Mouse (Mus musculus) T-cell, adult 2 months (primary cell): ENCODE measurements around the gene Tmem135.

Experiments used
- DNase-seq: peaks from one replicate; pipeline ENCODE4 v3.0.0; 2022; ENCODE audit warnings: low spot score

Tmem135 gene

DNA sequence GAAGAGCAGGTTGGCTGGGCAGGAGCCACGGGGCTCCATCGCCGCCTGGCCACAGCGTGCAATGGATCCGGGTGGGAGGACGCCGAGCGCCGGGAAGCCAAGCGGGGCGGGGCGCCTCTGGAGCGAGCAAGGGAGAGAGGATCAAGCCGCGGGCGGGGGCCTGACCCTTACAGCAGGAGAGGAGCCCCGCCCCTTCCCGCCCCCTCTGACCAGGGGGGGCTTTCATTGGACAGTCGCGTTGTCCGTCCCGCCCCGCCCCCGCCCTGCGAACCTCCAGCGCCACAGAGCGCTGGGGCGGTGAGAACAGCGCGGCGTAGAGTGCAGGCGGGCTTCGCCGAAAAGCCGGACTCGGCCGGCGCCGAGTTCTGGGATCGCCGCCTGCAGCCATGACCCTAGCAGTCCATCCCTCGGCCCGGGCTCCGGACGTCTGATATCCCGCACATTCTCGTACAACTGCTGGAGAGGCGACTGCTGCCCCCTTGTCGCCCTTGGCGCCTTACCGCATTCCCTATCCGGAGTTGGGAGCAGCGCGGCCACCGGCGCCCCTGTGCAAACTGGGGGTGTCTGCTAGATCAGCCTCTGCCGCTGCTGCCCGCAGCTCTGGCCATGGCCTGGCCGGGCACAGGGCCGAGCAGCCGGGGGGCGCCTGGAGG lies at the start of gene Tmem135, which contains the start of gene Fzd4:
Gene Tmem135, minus strand, starts transcription at position 142 of the 653 bp plus-strand sequence.
Gene Fzd4, plus strand, starts transcription at position 275 of the 653 bp plus-strand sequence.
- DNase-seq = peak; percentile 30

DNA sequence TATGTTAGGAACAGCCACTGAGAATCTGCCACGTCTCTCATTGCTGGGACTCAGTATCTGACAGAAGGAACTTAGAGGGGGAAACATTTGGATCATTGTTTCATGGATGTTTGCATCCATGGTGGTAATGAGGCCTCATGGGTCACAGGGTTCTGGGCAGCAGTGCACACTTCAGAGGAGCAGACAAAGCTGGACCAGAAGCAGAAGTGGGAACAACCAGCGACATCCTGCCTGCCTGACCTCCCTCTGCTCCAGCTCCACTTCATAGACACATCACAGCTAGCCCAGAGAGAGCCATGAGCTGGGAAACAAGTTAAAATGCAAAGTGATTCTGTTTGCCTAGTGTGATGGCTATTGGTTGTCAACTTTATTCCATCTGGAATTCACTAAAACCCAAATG lies 46.3 kb upstream of the Tmem135 start:
- DNase-seq = no peak

DNA sequence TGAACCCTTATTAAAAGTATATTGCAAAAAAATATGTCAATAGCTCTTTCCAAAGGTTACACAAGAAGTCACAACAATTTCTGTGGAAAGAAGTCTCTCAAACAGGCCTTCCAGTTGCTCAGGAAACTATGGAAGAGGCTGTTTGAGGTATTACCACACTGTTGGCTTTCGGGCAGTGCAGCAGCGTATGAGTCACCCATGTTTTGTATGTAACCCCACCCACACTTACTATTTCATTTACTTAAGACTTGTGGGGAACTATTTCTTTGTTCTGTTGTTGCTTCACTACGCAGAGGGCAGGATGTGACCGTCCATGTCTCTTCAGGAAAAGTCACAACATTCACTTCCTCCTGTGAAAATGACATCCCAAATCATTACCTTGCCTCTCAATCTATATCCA lies 41.1 kb upstream of the Tmem135 start:
- DNase-seq = no peak

DNA sequence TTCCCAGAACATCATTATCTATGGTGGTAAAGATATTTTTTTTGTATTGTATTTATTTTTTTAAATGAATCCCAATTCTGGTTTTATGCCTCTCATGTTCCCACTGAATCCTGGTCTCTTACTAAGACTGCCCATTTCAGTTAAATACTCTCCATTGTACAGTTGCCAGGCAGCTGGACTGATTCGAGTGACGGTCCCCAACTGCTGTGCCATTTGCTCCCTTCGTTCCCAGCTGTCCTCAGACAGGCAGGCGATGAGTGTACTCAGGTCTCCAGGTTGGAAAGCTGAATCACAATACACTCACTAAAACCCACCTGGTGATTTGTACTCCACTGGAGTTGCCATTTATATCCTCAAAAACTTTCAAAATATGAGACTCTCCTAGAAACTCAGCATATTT lies 38.2 kb upstream of the Tmem135 start:
- DNase-seq = no peak

DNA sequence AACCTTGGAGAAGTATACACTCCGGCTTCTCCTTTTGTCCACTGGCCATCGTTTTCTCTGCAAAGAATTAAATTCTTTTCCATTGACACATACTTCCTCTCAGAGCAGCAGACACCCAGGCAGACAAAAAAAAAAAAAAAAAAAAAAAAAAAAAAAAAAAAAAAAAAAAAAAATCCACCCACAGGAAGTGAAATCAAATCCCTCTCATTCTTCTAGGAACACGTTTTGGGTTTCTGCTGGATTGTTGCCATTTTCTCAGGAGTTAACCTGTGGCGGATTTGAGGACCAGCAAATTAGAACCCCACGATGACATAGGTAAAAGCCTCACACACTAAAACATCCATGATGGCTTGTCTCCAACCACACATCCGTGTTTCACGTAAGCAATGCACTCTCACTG lies 37.3 kb upstream of the Tmem135 start:
- DNase-seq = no peak

DNA sequence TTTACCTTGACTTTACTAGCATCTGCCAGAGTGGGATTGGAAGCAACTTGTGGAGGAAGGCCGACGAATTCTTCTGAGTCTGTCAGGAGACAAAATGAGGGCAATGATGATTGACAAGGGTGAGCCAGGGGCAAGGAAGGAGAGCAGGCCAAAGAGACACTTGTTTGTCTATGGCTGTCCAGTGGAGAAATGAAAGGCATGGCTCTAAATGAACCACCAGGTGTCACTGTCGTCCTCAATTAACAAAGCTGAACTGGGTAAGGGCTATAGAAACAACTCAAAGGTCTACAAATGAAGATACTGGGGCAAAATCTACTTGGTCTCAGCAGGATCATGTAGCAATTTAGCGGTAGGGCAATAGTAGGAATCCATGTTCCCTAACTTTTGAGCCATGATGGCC lies 33.6 kb upstream of the Tmem135 start:
- DNase-seq = no peak

DNA sequence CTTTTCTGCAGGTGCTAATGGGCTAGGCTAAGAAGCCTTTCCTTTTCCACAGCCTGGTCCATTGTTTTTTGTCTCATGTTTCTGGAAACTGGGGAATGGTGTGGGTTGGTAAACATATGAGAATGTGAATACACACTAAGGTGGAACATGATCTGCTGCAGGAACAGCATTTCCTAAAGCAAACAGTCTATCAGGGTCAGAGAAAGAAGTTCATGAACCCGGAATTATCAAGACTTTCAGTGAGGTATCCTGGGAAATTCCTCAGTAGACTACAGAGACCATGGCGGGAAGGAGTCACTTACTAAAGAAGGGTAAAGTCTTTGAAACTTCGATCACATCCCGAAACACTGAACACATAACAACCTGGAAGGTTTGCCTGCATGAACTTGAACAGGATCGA lies 32.4 kb upstream of the Tmem135 start:
- DNase-seq = no peak

DNA sequence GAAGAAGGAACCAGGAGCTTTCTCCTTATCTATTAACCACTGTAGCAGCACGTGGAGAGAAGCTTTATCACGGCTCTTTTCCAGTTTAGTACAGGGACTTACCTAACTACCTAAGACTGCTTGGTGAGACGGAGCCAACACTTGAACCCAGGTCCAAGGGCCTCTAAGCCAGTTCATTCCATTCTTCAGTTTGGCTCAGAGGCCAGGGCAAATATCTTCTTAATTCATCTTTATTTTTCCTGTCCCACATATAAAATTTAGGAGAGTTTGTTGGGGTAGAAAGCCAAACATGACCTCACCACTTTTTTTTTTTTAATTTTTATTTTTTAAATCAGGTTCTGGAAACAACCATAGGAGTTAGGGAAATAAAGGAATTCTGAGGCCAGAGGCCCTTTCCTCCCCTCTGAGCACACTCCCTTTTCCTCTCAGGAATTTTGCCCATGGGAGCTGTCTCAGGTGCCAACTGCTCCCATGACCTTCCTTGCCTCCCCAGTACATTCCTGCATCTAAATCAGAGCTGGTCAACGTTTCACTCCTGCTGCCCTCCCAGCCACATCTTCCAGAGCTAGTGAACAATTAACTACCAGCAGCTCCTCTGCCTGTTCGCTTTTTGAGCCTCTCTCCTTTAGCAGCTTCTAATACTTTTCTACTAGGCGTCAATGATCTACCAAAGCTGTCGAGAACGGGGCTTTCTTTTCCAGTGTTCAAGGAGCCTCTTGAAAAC lies 30.0 kb upstream of the Tmem135 start:
- no peak for DNase-seq

DNA sequence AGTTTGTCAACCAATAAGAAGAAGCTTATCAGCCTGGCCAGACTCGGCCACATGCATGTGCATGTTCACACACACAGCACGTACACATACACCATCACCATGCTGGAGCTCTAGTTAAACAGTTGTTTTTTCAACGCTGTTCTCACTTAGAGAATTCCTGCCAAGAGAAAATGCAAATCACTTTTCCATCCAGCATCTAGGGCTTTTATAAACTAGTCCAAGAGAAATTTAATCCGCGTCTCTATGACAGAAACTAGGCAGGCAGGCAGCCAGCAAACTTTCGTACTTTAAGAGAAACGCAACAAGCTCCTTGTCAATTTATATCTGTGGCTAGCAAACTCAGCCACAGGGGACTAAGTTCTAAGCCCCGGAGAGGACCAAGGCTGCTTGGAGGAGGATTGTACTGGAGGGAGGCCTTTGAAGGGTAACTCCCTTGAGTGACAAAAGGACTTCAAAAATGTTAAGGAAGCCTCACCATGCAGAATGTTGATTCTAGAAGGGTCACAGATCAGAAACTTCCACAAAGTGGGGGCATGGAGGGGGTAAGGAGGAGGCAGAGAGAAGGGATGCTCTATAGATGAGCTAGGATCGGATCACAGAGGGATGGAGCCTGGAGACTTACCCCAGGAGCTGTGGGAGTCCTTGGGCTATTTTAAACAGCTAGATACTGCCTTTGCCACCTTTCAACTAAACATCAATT lies 29.3 kb upstream of the Tmem135 start:
- DNase-seq = no peak

DNA sequence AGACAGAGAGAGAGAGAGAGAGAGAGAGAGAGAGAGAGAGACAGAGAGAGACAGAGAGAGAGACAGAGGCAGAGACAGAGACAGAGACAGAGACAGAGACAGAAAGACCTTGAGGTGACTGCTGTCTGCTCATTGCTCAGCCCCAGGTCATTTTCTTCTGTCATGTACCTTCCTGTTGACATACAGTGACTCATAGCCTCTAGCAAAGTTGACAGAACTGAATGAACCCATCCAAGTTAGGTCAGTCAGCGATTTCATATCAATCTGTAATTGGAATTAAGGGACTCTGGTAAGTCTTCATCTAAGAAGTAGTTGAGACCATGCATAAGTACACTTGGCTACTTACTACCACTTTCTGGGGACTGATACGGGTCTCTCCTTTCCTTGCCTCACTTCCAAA lies 27.2 kb upstream of the Tmem135 start:
- no peak for DNase-seq

DNA sequence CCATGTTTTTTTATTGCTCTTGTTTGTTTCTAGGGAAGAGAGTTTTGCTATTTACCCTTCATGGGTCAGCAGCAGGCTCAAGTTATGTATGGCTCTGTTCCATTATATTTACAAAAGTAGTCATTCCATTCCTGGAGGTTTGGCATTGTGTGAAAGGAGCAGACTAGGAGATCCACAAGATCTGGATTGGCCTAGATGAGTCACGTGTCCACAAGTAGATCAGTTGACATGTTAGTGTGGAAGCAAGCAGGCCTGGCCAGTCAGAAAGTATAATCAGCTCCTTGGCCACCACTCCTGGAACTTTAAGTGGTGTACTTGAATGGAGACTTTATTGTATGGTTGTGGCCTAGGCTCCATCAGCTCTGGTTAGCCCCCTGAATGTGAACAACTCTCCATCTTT lies 25.3 kb upstream of the Tmem135 start:
- no peak for DNase-seq

DNA sequence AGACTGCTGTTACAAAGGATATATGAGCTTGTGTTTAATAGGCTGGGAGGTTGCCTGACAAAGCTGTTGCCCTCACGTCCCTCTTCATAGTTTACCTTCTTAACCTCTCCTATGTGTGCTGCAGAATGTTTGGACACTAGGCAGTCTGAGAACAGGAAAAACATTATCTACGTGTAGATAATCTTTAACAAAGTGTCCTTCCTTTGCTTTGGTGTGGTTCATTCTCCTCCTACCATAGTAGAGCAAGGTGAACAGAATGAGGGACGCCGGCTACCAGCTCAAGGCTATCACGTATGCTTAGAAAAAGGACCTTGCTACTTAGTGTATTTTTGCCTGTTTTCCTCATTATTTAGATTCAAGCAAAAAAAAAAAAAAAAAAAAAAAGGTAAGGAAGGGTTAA lies 24.8 kb upstream of the Tmem135 start:
- DNase-seq = no peak

DNA sequence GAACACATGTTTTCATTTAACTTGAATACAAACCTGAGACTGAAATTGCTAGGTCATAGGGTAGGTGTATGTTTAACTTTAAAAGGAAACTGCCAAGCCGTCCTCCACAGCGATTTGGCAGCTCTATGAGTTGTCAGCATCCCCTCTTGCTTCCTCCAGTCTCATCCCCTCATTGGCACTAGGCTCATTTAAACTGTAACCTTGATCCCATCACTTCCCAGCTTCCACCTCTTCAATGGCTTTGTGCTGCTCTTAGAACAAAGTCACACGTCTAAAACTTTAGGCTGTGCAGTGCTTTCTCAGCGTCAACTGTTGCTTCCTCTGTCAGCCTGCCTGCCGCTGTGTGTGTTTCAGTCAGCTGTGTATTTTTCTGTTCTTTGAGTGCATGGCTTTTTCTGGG lies 23.1 kb upstream of the Tmem135 start:
- DNase-seq = no peak

DNA sequence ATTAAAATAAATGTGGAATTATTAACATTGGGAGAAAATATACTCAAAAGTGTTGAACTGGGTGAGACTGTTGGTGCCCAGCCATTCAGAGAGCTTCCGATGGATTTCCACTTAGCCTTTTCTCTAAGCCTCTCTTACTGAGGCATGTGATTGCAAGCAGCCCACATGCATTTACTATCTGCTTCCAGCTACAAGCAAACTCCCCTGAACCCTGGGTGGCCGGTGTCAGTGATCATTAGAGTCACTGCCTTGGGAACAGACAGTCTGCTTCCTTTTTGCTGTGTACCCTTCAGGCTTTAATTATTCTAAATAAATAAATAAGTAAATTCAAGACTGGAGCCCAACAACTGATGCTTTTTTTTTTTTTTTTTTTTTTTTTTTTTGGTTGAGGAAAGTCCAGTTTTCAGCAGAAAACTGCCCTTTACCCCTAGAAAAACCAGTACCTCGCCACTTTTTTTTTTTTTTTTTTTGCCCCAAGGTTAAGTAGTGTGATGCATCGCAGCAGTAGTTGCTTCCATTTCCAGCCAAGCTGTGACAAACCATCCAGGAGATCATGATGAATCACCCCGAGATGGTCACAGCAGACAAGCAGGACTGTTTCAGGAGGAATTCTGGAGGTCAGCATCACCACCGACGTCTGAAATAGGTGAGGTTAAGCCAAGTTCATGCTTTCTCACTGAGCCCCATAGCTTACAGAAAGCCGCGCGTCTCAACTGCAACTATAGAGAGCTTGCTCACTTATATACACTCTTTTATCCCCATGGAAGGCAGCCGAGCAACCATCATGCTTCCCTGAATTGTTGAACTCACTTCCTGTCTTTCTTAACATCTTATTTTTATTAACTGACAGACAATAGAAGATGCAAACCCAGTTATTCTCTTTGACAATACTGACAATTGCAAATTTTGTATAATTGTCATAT lies 22.0 kb upstream of the Tmem135 start:
- DNase-seq = no peak

DNA sequence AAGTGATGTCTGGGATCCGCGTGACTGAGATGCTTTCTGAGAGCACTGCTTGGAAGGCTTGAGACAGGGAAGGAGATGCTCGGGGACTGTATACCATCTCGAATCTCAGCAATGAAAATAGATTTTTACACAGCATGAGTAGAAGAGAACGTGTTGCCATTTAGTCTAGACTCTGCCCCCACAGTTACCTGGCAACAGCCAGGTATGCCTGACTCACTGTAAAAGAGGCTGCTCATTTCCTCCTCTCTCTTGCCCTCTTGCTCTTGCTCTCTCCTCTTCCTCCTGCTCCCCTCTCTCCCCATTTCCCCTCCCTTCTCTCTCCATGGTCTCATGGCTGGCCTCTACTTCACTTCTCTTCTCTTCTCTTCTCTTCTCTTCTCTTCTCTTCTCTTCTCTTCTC lies 20.6 kb upstream of the Tmem135 start:
- DNase-seq = no peak

DNA sequence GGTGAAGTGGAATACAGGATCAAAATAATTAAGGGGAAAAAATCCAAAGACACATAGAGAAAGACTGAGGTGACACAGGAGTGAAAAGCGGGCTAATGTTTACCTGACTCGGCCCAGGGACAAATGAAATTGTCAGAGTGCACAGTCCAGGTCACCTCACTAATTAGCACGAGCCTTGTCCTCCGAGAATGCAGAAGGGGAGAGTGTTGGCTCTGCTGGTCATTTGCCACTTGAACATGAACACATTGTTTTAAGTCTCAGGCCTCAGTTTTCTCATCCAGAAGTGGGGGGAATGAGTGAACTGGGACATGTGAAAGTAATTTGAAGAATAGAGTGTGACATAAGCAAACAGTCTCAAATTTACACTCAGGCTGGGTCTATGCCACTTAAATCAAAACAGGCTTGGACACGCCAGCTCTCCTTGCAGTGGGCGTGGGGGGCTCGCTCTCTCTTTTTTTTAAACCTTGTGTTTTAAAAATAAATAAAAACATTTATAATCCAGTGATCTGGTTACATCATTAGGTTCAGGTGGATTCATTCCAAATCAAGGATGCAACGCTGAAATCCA lies 19.8 kb upstream of the Tmem135 start:
- DNase-seq = no peak

DNA sequence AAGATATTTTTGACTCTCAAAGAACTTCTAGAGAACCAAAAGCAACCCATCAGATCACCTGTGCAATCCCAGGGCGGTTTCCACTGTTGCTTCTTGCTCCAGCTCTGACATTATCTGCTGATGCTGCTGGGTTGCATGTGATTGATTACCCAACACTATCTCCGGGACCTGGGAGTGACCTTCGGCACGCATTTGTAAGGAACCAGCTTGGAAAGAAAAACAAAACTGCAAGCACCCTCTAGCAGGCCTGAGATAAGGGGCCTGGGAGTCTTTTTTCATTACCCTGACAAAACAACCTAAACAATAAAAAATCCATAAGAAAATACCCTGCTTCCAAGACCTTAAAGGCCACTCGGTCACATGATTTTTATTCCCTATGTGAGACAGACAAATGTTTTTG lies 19.2 kb upstream of the Tmem135 start:
- DNase-seq = no peak

DNA sequence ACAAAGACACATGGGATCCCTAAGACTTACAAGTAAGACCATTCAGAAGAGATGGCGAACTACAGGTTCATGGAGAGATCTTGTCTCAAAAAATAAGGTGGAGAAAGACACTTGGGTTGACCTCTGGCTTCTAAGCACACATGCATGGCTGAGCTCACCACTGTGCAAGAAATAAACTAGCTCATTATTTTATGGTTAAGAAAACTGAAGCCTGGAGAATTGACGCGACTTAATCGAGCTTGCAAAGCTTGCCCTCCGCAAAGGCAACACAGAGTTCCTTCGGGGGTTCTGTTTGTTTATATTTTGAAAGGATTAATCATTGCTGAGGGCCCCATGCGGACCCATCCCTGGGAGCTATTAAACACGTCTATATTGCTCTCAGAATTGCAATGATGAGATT lies 18.6 kb upstream of the Tmem135 start:
- no peak for DNase-seq

DNA sequence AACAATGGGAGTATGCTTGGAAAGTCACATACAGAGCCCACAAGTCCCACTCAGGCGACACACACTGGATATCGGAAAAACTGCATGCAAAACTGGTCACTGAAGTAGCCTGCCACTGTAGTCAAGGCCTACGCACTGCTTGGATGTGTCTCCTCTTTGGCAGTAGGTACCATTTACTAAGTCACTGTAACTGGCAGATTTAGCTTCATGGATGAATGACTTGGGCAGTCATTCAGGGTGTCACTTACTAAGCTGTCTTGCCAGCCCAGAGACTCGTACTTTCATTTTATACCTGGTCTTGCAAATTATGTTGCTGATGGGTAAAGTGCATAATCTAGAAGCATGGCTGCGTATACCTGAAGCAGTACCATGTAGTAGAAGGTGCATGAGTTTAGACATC lies 17.3 kb upstream of the Tmem135 start:
- no peak for DNase-seq

DNA sequence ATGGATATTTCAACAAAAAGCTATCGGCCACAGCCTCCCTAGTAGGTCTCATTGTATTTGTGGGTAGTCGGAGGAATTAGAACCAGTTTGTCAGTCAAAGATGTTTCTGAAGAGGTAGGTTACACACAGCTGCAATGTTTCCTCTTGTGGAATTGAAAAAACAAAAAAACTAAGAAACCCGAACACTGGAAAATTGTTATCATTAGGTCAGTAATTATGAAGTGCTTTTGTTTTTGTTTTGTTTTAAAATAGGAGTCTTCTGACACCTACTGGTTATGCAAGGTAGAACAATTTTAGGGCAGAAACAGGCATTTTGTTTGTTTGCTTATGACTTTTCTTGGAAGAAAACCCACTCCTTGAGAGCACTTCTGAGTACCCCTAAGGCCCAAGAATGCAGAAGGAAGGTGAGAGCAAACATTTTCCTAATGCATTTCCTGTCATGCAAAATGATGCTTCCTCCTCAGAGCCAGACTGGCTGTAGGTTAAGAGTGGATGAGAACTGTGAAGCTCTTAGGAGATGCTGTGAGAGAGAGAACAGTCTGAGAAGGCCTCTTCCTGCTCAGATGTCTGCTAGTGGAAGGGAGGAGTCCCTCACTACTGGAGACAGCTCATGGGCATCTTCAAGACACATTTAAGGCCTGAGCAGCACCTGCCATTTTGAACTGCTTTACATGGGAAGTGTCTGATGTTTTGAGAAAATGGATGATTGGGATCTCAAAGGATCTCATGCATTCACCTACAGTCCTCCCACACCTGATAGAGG lies 15.1 kb upstream of the Tmem135 start:
- no peak for DNase-seq

DNA sequence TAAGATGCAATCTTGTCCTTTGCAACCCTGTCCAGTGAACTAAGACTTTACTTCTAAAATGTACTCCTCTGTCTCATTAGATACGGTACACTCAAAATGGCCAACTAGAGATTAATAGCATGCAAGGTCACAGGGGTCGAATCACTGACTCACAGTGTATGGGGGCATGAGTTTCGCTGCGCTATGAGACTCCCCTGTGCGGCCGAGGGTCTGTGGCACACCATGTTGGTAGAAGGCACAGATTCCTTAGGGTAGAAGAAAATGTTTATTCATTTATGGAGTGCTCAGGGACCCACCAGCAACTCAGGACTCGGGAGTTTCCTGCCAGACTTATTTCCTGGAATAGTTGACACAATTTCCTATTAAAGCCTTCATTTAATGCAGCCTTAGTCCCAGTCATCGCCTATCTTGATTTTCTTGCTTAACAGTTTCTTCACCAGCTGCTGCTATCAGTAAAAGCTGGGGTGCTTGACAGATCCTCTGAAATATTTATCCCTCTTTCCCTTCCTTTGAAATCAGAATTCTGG lies 14.2 kb upstream of the Tmem135 start:
- DNase-seq = no peak
